Mouse (Mus musculus) kidney, adult 9 months (tissue): ENCODE results near the gene Acss3.

ENCODE experiments used
- DNase-seq: peaks from one replicate; pipeline ENCODE4 v3.0.0; 2022

Gene Acss3

DNA sequence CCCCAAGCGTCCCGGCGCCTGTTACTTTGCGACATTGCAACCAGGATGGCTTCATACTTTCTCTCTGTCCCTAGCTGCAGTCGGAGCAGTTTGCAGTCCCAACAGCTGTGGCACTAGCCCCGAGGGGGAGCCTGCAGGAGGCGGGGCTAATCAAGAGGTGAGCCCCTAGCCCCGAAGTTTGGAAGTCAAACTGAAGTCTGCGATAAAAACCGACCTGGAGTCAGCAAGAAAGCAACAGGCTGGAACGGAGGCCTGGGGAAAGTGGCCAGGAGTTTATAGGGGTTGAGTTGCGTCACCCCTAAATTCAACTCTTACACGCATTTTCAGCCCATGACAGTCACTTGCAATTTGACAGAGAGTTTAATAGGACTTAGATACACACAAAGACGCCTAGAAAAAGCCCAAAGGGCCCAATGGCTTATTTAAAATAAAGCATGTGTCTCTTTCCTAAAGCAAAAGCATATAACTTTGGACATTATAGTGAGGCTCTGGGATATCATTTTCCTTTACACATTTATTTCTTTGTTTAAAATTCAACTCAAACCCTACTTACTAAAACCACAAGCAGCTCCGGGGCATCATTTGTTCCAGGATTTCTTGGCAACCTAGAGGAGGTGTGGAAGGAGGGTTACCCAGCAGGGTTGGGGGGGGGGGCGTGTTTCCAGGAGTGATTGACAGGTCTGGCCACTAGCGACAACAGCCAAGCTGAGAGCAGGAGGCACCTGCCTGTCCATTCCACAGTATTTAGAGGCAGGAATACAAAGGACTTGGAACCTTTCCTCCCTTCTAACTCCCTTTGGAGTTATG, at the start of gene Acss3:
TSS of gene Acss3 (minus strand) at position 140 of the 807 bp plus-strand sequence.
- DNase-seq = peak; percentile 79

- DNase-seq = no peak
Observed at GRCm38 (mm10) chr10:107172003-107172689, 48.7 kb upstream of the Acss3 start.

DNA sequence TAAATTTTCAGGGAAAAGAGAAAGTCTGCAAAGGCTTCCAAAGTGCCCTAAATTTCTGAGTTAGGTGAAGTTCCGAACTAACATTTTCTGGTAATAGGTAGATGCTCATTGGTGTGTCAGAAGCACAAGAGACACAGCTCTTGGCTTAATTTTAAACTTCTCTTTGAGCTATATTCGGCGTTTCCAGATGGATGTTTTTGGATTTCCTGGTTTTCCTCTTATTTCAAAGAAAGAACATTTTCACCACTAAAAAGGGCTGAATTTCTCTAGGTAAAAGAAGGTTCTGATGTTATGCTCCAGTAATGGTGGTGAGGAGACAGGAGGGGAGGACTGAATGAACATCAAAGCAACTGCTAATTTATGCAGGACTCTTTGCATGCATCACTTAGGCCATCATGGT, 43.0 kb upstream of the Acss3 start:
- no peak for DNase-seq

GRCm38 (mm10) chr10:107148759-107149158, 25.3 kb upstream of the Acss3 start:
- DNase-seq = no peak

- DNase-seq = peak; percentile 15
Observed at GRCm38 (mm10) chr10:107144016-107144415, 20.5 kb upstream of the Acss3 start.

GRCm38 (mm10) chr10:107142910-107143309, 19.4 kb upstream of the Acss3 start:
- peak; percentile 9 for DNase-seq

DNA sequence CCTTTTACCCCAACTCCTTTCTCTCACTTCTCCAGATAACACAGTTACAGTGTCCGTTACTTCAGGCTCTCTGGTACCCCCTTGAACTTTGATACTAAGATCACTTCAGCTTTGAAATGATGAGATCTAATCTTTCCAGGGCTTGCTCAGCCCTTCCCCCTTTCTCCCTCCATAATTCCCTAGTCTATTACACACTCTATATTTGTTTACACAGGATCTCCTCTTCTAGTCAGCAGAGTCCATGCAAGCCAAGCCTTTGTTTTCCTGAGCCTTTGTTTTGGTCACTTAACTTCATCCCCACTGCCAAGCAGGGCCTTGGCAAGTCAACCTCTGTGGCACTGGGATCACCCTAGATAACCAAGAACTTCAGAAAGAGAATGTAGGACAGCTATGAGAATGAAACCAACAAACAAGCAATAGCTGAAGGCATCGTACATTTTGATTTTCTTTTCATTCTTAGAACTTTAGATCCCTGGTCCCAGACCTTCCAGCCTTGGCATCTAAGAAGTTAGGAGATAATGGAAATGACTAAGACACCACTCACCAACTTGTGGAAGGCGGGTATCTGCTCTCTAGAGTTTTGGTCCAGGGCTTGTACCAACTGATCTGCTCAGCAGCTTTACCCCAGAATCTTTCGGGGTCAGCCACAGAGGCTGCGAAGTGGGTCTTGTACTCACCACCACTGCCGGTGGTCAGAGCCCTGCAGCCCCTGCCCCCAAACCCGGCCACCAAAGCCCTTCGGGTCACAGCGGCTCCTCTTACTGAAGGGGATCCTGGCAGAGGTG, 532 bp downstream of the Acss3 start:
- no peak for DNase-seq

DNA sequence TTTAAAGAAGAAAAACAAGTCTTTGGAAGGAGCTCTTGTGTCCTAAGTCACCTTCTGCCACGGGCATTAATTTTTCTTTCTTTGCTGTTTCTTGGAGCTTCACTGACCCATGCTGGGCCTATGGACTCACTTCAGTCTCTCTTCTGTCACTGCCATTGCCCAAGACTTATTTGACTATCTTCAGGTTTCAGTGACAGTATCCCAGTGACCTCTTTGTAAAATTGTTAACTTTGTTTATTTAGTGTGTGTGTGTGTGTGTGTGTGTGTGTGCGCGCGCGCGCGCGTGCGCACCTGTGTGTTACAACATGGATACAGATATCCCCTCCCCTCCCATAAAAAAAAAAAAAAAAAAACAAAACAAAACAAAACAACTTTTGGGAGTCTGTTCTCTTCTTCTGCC, 2.2 kb downstream of the Acss3 start:
- DNase-seq = no peak

DNA sequence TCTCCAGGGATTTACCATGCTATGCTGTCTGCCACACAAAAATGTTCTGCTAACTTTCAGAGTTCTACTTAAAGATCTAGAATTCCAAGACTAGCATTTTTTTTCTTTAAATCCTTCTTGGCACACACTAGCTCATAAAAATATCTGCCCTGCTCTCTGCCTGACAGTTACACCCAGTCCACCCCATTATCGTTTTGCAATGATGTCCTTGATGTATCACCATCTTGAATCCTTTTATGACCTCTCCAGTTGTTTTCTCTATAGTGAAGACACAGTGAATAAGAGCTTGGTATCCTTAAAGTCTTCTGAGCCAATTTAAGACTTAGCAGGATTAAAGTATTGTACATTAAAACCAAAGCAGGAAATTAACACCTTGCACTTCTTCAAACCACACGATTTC, 4.3 kb downstream of the Acss3 start:
- DNase-seq = no peak

- DNase-seq = no peak
Observed at GRCm38 (mm10) chr10:107116709-107117267, 6.7 kb downstream of the Acss3 start.

- peak; percentile 78 for DNase-seq
Observed at GRCm38 (mm10) chr10:107115930-107116642, 7.4 kb downstream of the Acss3 start.

DNA sequence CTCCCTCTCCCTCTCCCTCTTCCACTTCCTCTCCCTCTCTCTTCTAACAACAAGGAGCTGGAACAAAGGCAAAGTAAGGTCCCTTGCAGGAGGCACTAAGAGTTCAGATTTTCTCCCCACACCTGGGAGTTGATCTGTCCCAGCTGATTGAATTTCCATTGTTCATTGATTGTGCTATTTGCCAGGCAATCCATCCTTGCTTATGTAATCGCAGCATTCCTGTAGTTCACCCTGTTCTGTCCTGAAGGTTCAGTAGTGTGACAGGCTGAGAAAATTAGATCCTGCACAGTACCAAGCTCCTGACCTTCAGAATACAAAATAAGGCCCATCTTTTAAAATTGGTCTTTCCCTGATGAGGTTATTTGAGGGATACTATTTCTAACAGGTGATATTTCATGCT, 8.3 kb downstream of the Acss3 start:
- no peak for DNase-seq

- no peak for DNase-seq
Observed at GRCm38 (mm10) chr10:107094452-107094851, 29.0 kb downstream of the Acss3 start.

DNA sequence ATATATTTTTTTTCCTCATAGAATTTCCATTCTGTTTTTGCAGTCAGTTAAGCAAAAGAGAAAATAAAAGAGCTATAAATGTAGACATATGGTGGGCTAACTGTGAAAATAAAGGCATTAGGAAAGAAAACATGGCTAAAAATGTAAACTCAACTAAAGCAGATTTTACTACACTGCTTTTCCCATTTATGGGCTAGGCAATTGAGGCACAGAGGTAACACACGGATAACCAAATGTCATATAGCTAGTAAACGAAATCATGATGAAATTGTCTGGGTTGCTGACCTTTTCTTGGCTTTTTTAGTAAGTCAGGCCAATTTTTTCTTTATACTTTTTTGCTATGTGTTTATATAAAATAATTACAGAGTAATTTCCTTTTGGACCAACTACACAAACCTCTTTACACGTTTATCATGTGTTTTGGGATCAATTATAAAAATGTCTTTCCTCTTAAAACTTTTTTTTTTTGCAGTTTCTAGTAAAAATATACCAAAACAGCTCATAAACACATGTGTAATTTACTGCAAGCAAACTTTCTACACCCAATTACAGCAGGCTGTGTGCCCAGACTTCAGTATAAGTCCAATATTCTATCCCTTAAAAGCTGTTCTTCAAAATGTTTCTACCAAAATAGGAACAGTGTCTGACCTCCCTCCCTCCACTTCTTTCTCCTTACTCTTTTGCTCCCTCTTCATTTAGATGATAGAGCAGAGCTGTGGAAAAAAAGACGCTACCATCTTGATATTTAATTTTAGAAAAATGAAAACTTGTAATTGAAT, 69.4 kb downstream of the Acss3 start:
- DNase-seq = no peak

DNA sequence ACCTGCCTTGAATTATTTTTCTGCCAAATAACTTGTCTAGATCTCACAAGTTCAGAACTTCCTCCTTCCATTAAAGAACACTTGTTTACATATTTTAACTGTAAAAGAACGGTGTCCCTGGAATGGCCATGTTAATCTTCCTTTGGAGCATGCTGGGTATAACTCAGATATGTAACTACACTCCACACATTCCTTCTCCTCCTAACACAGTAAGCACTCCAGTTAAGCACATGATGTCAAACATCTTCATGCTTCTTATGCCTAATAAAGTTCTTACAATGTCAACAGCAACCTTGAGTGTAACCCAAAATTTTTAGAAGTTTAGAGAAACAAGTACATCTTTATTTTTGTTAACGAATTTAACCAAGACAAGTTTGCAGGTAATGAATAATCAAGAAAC, 73.0 kb downstream of the Acss3 start:
- DNase-seq = no peak

- no peak for DNase-seq
Observed at GRCm38 (mm10) chr10:107042656-107043055, 80.8 kb downstream of the Acss3 start.

- no peak for DNase-seq
Observed at GRCm38 (mm10) chr10:107040837-107041236, 82.6 kb downstream of the Acss3 start.

DNA sequence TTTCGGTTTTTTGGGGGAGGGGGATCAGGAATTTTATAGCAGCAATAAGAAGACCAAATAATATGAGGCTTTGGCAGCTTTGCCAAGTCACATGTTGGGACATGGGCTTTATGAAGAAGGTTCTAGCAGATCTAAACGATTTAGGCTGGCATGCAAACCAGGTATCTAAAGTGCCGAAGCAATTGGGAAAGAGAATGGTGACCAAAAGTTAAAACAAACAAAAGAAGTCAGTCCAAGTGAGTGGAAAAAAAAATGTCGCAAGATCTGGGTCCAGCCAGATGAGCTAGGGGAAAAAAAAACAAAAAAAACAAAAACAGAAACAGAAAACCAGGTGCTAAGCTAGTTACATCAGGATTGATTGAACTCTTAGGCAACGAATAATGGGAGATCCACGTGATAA, 83.1 kb downstream of the Acss3 start:
- no peak for DNase-seq

GRCm38 (mm10) chr10:107039211-107039610, 84.3 kb downstream of the Acss3 start:
- peak; percentile 5 for DNase-seq

DNA sequence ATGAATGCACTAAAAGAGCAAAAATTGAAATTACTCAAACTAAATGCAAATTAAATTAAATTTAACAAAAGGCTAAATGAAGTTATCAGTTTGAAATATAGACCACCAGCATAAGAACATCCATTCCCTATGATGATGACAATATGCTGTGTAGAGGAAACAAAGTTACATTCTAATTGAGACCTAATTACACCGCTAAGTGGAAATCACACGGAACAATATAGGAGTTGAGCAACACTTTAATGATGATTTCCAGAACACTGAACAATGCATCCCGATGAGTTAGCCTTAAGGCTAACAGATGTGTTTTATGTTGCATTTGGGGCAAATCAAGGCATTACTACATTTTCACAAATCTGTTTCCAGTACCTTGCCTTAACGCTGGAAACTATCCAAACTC, 99.2 kb downstream of the Acss3 start:
- no peak for DNase-seq

DNA sequence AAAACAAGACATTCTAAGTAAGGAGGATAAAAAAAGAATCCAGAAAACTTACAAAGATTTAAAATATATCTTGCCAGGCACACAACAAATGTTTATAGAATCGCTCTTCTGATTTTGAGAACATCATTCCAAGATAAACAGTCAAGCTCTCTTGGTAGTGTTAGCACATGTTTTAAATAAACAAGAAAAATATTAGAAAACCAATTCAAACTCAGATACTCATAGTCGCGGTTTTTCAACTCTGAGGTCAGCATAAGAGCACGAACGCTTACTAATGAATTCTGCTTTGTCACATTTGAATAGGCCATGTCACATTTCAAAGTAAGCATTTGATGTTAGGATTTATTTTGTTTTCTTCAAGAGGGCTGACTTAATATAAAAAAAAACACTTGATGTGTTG, 102.3 kb downstream of the Acss3 start:
- no peak for DNase-seq

DNA sequence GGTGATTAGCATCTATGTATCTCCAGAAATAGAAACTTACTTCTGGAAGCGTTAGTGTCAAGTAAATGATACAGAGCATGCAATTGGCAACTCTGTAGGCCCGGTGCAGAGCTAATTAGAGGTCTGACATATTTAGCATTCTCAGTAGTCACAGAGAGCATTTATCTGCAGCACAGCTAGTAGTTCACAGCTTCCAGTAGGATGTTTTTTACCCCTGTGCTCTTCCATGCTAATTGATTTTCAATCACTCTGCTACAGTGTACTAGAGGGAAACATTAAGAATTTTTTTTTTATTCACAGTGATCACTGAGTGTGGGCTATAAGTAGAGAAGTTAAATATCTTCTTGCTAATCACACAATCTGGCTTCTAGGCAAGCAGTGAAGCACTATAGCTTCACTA, 112.3 kb downstream of the Acss3 start:
- DNase-seq = no peak
